ENCODE assay signal across 11 mouse cellular contexts in the genomic region with DNA sequence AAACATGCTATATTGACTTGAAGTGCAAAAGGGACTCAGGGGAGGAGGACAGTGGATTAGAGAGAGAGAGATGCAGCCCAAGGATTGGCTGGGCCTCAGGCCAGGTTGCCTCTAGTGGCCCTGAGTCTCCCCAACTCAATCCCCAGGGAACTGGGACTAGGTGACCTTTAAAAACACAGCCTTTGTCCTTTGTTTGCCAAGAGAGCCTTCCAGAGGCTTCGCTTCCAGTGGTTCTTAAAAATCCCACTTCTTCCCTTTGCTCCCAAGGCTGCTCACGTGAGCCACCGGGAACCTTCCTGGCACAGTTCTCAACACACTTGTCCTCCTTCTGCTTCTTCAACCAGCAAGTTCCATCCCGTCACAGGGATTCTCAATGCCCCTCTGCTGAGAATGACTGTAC.
A peak's percentile ranks its signal among the peaks of the same experiment; 100 is the strongest.
DNase-seq lines count a peak whose midpoint lies in the region; ATAC-seq and TF ChIP-seq lines count a peak whose summit lies in the region.
"Had no signal": no experiment of that assay in that cellular context is flagged by ENCODE, and none has a peak within 500 bp of the region (broad histone marks: within the 10 kb centered on the region; RNA-seq: fewer than 3 reads in every experiment).

No protein-coding gene starts in this region.

- H3K9ac ChIP-seq in heart, embryonic 13.5 days, result peak overlapping the region; percentile 33
- no peak overlapping the region for H3K9ac ChIP-seq in midbrain, embryonic 16.5 days (ENCODE audit: low read depth, low read length)
- no peak overlapping the region for H3K9ac ChIP-seq in heart, postnatal 0 days (replicated peaks; ENCODE audit: low read depth, low read length)
- H3K9ac ChIP-seq in neural tube, embryonic 15.5 days (replicated peaks), result no peak overlapping the region
- H3K9ac ChIP-seq: liver, embryonic 14.5 days had no signal

- no peak overlapping the region for H3K4me3 ChIP-seq in heart, embryonic 13.5 days
- H3K4me3 ChIP-seq in midbrain, embryonic 10.5 days, result no peak overlapping the region
- H3K4me3 ChIP-seq in midbrain, embryonic 16.5 days (ENCODE audit: low read depth, low read length), result no peak overlapping the region
- no peak overlapping the region for H3K4me3 ChIP-seq in heart, postnatal 0 days (ENCODE audit: low read depth, low read length)
- no peak overlapping the region for H3K4me3 ChIP-seq in neural tube, embryonic 15.5 days (replicated peaks)

- no peak for DNase-seq in heart, adult 18-20 months
- DNase-seq in midbrain, embryonic 10.5 days (ENCODE audit: low spot score), result no peak
- no peak for DNase-seq in heart, postnatal 0 days (ENCODE audit: low spot score)
- DNase-seq in T-cell, adult 2 months (ENCODE audit: low spot score), result no peak
- DNase-seq: cerebellum, postnatal 10 days; gastrocnemius, postnatal 25 days; right cerebral cortex, adult 18-20 months had no signal

- no peak for TF ChIP-seq EP300 in heart, postnatal 0 days (IDR thresholded peaks at IDR 0.05; ENCODE audit: low read depth)

- H3K27me3 ChIP-seq in heart, embryonic 13.5 days (replicated peaks), result no peaks in the 10 kb centered on the region
- H3K27me3 ChIP-seq in midbrain, embryonic 10.5 days (ENCODE audit: low read depth, poor library complexity, severe bottlenecking), result no peaks in the 10 kb centered on the region
- no peaks in the 10 kb centered on the region for H3K27me3 ChIP-seq in midbrain, embryonic 16.5 days (ENCODE audit: control insufficient read depth, insufficient read depth, low read depth, low read length)
- H3K27me3 ChIP-seq in heart, postnatal 0 days (ENCODE audit: control insufficient read depth, insufficient read depth, low read length), result no peaks in the 10 kb centered on the region
- no peaks in the 10 kb centered on the region for H3K27me3 ChIP-seq in neural tube, embryonic 15.5 days (replicated peaks)

- TF ChIP-seq CTCF in heart, postnatal 0 days (IDR thresholded peaks at IDR 0.05; ENCODE audit: low read depth), result no peak

- H3K4me2 ChIP-seq in heart, embryonic 13.5 days, result no peak overlapping the region
- H3K4me2 ChIP-seq in midbrain, embryonic 16.5 days (ENCODE audit: low read length), result no peak overlapping the region
- no peak overlapping the region for H3K4me2 ChIP-seq in heart, postnatal 0 days (ENCODE audit: low read depth, low read length)
- no peak overlapping the region for H3K4me2 ChIP-seq in neural tube, embryonic 15.5 days

- peaks cover 3% of the 10 kb centered on the region; the same call in 1 of the 2 replicates for H3K36me3 ChIP-seq in heart, embryonic 13.5 days
- peaks cover 23% of the 10 kb centered on the region for H3K36me3 ChIP-seq in midbrain, embryonic 10.5 days
- no peaks in the 10 kb centered on the region for H3K36me3 ChIP-seq in midbrain, embryonic 16.5 days (ENCODE audit: control insufficient read depth, insufficient read depth, low read length)
- H3K36me3 ChIP-seq in heart, postnatal 0 days (replicated peaks; ENCODE audit: control insufficient read depth, insufficient read depth, low read length), result no peaks in the 10 kb centered on the region
- no peaks in the 10 kb centered on the region for H3K36me3 ChIP-seq in neural tube, embryonic 15.5 days

- WGBS in heart, embryonic 13.5 days, result 80% methylated on average over 4 of the region's 4 CpGs
- 89% methylated on average over 4 of the region's 4 CpGs for WGBS in midbrain, embryonic 10.5 days
- WGBS in midbrain, embryonic 16.5 days, result 81% methylated on average over 4 of the region's 4 CpGs
- 64% methylated on average over 4 of the region's 4 CpGs for WGBS in heart, postnatal 0 days
- WGBS in neural tube, embryonic 15.5 days, result 73% methylated on average over 4 of the region's 4 CpGs

- no peaks in the 10 kb centered on the region for H3K9me3 ChIP-seq in heart, embryonic 13.5 days
- no peaks in the 10 kb centered on the region for H3K9me3 ChIP-seq in midbrain, embryonic 10.5 days (replicated peaks)
- no peaks in the 10 kb centered on the region for H3K9me3 ChIP-seq in midbrain, embryonic 16.5 days (replicated peaks; ENCODE audit: control insufficient read depth, low read length, poor library complexity, severe bottlenecking)
- no peaks in the 10 kb centered on the region for H3K9me3 ChIP-seq in heart, postnatal 0 days (replicated peaks; ENCODE audit: control insufficient read depth, low read length)
- H3K9me3 ChIP-seq in neural tube, embryonic 15.5 days (replicated peaks), result no peaks in the 10 kb centered on the region

- H3K4me1 ChIP-seq in heart, embryonic 13.5 days, result peaks cover 91% of the 10 kb centered on the region
- H3K4me1 ChIP-seq in midbrain, embryonic 10.5 days, result peaks cover 95% of the 10 kb centered on the region
- peaks cover 26% of the 10 kb centered on the region for H3K4me1 ChIP-seq in midbrain, embryonic 16.5 days (ENCODE audit: control insufficient read depth, insufficient read depth, low read length)
- H3K4me1 ChIP-seq in heart, postnatal 0 days (ENCODE audit: control insufficient read depth, insufficient read depth), result peaks cover 77% of the 10 kb centered on the region
- H3K4me1 ChIP-seq in neural tube, embryonic 15.5 days, result peaks cover 77% of the 10 kb centered on the region

- ATAC-seq in heart, embryonic 13.5 days (ENCODE audit: extremely low read depth, insufficient number of reproducible peaks, low FRiP score, low TSS enrichment), result no peak
- ATAC-seq in midbrain, embryonic 16.5 days, result no peak
- ATAC-seq in heart, postnatal 0 days (ENCODE audit: insufficient read depth, low read depth), result no peak
- no peak for ATAC-seq in neural tube, embryonic 15.5 days (ENCODE audit: low FRiP score)

- peak overlapping the region; percentile 96 for H3K27ac ChIP-seq in heart, embryonic 13.5 days (replicated peaks)
- H3K27ac ChIP-seq in midbrain, embryonic 10.5 days (replicated peaks), result peak overlapping the region; percentile 68
- no peak overlapping the region for H3K27ac ChIP-seq in midbrain, embryonic 16.5 days (ENCODE audit: low read length)
- H3K27ac ChIP-seq in heart, postnatal 0 days (ENCODE audit: low read depth), result peak overlapping the region; percentile 67
- H3K27ac ChIP-seq in neural tube, embryonic 15.5 days (replicated peaks), result peak overlapping the region; percentile 54; the same call in 1 of the 2 replicates
- H3K27ac ChIP-seq: liver, embryonic 14.5 days had no signal
